12 mouse cellular contexts compared by ENCODE assay signal in genomic region chr10:30002950-30003636, GRCm38 (mm10).
DNase-seq lines count a peak whose midpoint lies in the region; ATAC-seq and TF ChIP-seq lines count a peak whose summit lies in the region.
"Had no signal": no experiment of that assay in that cellular context is flagged by ENCODE, and none has a peak within 500 bp of the region (broad histone marks: within the 10 kb centered on the region; RNA-seq: fewer than 3 reads in every experiment).

No protein-coding gene starts in this region.

- no peaks in the 10 kb centered on the region for H3K79me2 ChIP-seq in myocyte (ENCODE audit: control insufficient read depth, insufficient read depth)

- no peak overlapping the region for H3ac ChIP-seq in myocyte (ENCODE audit: control insufficient read depth, insufficient read length)

- TF ChIP-seq POLR2A in embryonic fibroblast, embryonic 13.5 days (IDR thresholded peaks at IDR 0.05; ENCODE audit: low read depth, low read length): no peak
- TF ChIP-seq POLR2A in myocyte (IDR thresholded peaks at IDR 0.05; ENCODE audit: insufficient read length, low read depth): no peak

- no peak overlapping the region for H3K4me3 ChIP-seq in embryonic fibroblast, embryonic 13.5 days (ENCODE audit: insufficient read depth, low read length)
- H3K4me3 ChIP-seq in myocyte: no peak overlapping the region
- H3K4me3 ChIP-seq: erythroblast, embryonic 14.5 days; lung, embryonic 15.5 days had no signal

- H3K27me3 ChIP-seq in myocyte (ENCODE audit: control insufficient read depth, insufficient read depth, insufficient read length): no peaks in the 10 kb centered on the region
- H3K27me3 ChIP-seq: lung, embryonic 15.5 days had no signal

- H3K4me1 ChIP-seq in embryonic fibroblast, embryonic 13.5 days (ENCODE audit: control insufficient read depth, insufficient read depth, low read length): peaks cover 2% of the 10 kb centered on the region; the same call in 1 of the 2 replicates
- H3K4me1 ChIP-seq: lung, embryonic 15.5 days had no signal

- H3K4me2 ChIP-seq in myocyte (ENCODE audit: low read depth): peak overlapping the region; percentile 15
- H3K4me2 ChIP-seq: lung, embryonic 15.5 days had no signal

- DNase-seq in heart, adult 18-20 months: peak; percentile 15 to 27
- no peak for DNase-seq in heart, postnatal 4 days
- peak; percentile 19 for DNase-seq in kidney, postnatal 14 days
- no peak for DNase-seq in kidney, adult 9 months
- DNase-seq: cerebellum, adult 18-20 months; right cerebral cortex, postnatal 25 days; thymus, postnatal 4 days had no signal

- ATAC-seq in activated CD4-positive, CD25-positive, alpha-beta regulatory T cell, adult 4 months: no peak

- no peaks in the 10 kb centered on the region for H3K36me3 ChIP-seq in myocyte (ENCODE audit: control insufficient read depth, insufficient read depth)
- H3K36me3 ChIP-seq: lung, embryonic 15.5 days had no signal

- H3K27ac ChIP-seq in embryonic fibroblast, embryonic 13.5 days (ENCODE audit: insufficient read depth, low read length): peak overlapping the region; percentile 62; the same call in 1 of the 2 replicates
- H3K27ac ChIP-seq: lung, embryonic 15.5 days had no signal

- no peak for TF ChIP-seq CTCF in embryonic fibroblast, embryonic 13.5 days (IDR thresholded peaks at IDR 0.05; ENCODE audit: borderline replicate concordance, insufficient read depth, low read length)

TF ChIP-seq in myocyte, 11 proteins besides CTCF, POLR2A, EP300 and RAD21:
- TF ChIP-seq SRF (IDR thresholded peaks at IDR 0.05; ENCODE audit: control insufficient read depth, insufficient read length, low read depth) (no peak), CEBPB (IDR thresholded peaks at IDR 0.05; ENCODE audit: insufficient read depth, poor library complexity, severe bottlenecking) (0 out of 2 replicates have a peak, but pooled peaks have one; percentile 9)
TF ChIP-seq in myocyte: peak in this region for 1.

Comparison
In these comparisons a context has a peak if more than half of its experiments do, and no peak if none do; other contexts are left out.
1. DNase-seq: peak in heart, adult 18-20 months (2 of 2) and kidney, postnatal 14 days (single experiment); none in heart, postnatal 4 days (single experiment) and kidney, adult 9 months (single experiment).